Mouse (Mus musculus): ENCODE measurements around the gene Olfr1388.
"Not testable (repeated sequence)": the region's sequence is repeated elsewhere in the genome, so short reads cannot be mapped to it uniquely, and the experiment has no call there.

DNA sequence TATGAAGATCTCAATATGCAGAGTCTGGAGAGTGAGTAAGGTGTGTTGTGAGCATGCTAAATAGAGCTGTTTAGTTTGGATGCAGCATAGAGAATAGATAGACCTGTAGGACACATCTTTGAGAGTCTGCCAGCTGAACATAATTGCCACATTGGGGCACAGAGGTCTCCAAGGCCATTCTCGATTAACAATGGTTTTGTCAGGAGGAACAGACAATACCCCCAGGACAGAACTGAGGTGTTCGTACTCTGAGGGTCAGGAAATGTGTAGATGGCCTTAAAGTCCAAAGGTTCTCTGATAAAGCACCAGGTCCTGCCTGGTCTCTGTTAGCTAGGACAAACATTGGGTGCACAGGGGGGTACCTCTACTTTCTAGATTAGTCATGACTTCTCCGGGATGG, 28.3 kb downstream of the Olfr1388 start, which contains the start of gene Olfr1386:
- TF ChIP-seq CTCF (IDR thresholded peaks at IDR 0.05; ENCODE audit: borderline replicate concordance, extremely low read depth, insufficient read depth, insufficient read length); POLR2A (IDR thresholded peaks at IDR 0.05; ENCODE audit: borderline replicate concordance, extremely low read depth, insufficient read depth, insufficient read length, poor library complexity, severe bottlenecking): not testable (repeated sequence)
